Mouse (Mus musculus) kidney, postnatal 0 days (tissue): ENCODE results near the gene Gm20388. TPM values are rescaled to one million over a fixed set of nuclear protein-coding genes. Genes with fewer than 3 reads are reported as not detected.

Experiments used
- ATAC-seq: fragments of 200-750 bp; cut with Nextera tagmentation; replicated peaks from 2 replicates; pipeline ENCODE4 v1.8.0; 2017; ENCODE audit warnings: low read depth, moderate number of reproducible peaks, moderate TSS enrichment, moderate library complexity; ENCODE audit not compliant: low FRiP score
- DNase-seq: peaks from one replicate; pipeline ENCODE4 v3.0.0-alpha.2; 2016; ENCODE audit warnings: low spot score
- H3K27ac ChIP-seq: fragments of 300-500 bp; sonication (generic); 2 replicates; pipeline ENCODE4 v1.5.1; 2014; ENCODE audit warnings: mild to moderate bottlenecking
- H3K27me3 ChIP-seq: fragments of 300-500 bp; sonication (generic); 2 replicates; pipeline ENCODE4 v1.6.1; 2014; ENCODE audit warnings: low read length, mixed read lengths; ENCODE audit not compliant: insufficient read depth
- H3K36me3 ChIP-seq: fragments of 300-500 bp; sonication (generic); 2 replicates; pipeline ENCODE4 v1.6.1; 2014; ENCODE audit warnings: low read length, mixed read lengths; ENCODE audit not compliant: insufficient read depth
- H3K4me1 ChIP-seq: fragments of 300-500 bp; sonication (generic); replicated peaks from 2 replicates; pipeline ENCODE4 v1.6.1; 2014; ENCODE audit warnings: antibody characterized with exemption, low read length, mixed read lengths; ENCODE audit not compliant: insufficient read depth
- H3K4me2 ChIP-seq: fragments of 300-500 bp; sonication (generic); 2 replicates; pipeline ENCODE4 v1.6.1; 2014; ENCODE audit warnings: mild to moderate bottlenecking, low read length, moderate library complexity, mixed read lengths
- H3K4me3 ChIP-seq: fragments of 300-500 bp; sonication (generic); replicated peaks from 2 replicates; pipeline ENCODE4 v1.5.1; 2014; ENCODE audit warnings: low read depth, low read length
- H3K9ac ChIP-seq: fragments of 300-500 bp; sonication (generic); 2 replicates; pipeline ENCODE4 v1.6.1; 2014; ENCODE audit warnings: low read depth, low read length
- H3K9me3 ChIP-seq: fragments of 300-500 bp; sonication (generic); replicated peaks from 2 replicates; pipeline ENCODE4 v1.6.1; 2016; ENCODE audit warnings: low read length, inconsistent platforms, mixed read lengths
- CTCF ChIP-seq: IDR thresholded peaks from 2 replicates; pipeline ENCODE4 v1.5.1; 2016; ENCODE audit warnings: antibody characterized with exemption, low read depth, mild to moderate bottlenecking, moderate library complexity
- WGBS: fragments of 180-500 bp; shearing (Covaris S2); extraction: QIAGEN DNeasy Blood & Tissue Kit; methylation state at CpG from one replicate; pipeline ENCODE4 v1.1.7; 2014; 5-methylcytosine and 5-hydroxymethylcytosine counted together
- polyA plus RNA-seq: library from polyadenylated mRNA; unstranded; fragments of >200 nt; fragmentation: Nextera tagmentation; extraction: Ambion mirVana; gene quantifications from 2 replicates; pipeline ENCODE4 v1.2.1, GENCODE M21; 2015

The Gm20388 gene
- polyA plus RNA-seq, 1 experiment from 2014 or later, result not detected

DNA sequence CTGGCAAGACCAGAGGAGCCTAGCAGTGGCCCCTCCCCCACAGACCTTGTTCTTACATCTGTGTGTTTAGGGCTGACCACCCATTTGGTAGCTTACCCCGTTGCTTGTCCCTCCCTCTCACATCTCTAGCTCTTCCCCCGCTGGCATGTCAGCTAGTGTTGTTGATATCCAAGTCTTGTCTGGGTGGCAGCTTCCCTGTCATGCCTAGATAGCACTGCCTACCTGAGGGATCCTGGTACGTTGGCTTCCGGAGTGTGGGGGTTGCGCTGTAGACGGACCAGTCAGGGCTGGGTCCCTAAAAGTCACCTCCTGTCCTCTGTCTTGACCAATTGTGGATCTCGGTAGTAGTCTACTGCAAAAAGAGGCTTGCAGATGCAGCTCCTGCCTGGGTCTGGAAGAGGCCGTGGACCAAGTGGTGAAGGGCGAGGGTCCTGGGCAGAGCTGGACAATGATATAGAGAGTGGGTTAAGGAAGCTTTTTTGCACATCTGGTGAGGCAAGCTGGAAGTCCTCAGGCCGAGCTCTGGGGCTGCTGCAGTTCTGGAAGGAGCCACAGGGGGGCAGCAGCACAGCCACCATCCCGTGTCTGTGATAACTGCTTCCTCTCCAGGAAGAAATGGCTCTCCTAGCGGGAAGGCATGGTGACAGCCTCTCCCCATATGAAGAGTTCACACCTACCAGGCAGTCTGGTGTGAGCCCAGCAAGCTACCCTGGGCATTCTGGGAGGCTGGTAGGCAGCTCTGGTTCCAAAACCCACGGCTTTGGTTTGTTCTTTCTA, 659.5 kb downstream of the Gm20388 start:
- WGBS, result 55% methylated on average over 13 of the region's 13 CpGs
- Histone ChIP-seq H3K9me3 (no peaks in the 10 kb centered on the region), H3K36me3 (peaks cover 77% of the 10 kb centered on the region), H3K4me3 (no peak overlapping the region), H3K4me1 (peaks cover 2% of the 10 kb centered on the region; the same call in 1 of the 2 replicates), H3K27me3 (no peaks in the 10 kb centered on the region), H3K9ac (no peak overlapping the region), H3K4me2 (no peak overlapping the region), H3K27ac (no peak overlapping the region)
- ATAC-seq, result no peak
- TF ChIP-seq CTCF, result peak; percentile 90
- DNase-seq, result peak; percentile 85

DNA sequence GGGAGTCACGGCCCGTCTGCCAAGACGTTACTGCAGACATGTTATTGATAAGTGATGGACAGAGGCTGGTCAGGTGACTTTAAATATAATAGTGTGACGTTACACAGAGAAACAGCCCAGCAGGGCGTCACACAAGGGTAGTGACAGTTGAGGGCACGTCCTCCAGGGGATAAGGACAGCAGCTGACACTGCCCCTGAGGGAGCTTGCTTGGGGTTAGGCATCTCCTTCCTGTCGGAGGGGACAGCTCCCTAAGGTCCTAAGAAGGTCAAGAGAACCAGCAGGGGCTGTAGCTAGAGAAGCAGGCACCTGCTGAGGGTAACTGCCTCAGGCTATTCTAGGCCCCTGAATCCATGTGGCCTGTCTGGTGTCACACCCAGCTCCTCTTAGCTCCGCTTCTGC, 660.9 kb downstream of the Gm20388 start:
- DNase-seq, result no peak
- Histone ChIP-seq H3K9me3 (no peaks in the 10 kb centered on the region), H3K4me1 (peaks cover 6% of the 10 kb centered on the region; the same call in 1 of the 2 replicates), H3K27ac (no peak overlapping the region), H3K4me2 (no peak overlapping the region), H3K9ac (no peak overlapping the region), H3K36me3 (peaks cover 82% of the 10 kb centered on the region), H3K4me3 (no peak overlapping the region), H3K27me3 (no peaks in the 10 kb centered on the region)
- no peak for ATAC-seq
- WGBS, result 87% methylated on average over 8 of the region's 8 CpGs
- TF ChIP-seq CTCF, result no peak

DNA sequence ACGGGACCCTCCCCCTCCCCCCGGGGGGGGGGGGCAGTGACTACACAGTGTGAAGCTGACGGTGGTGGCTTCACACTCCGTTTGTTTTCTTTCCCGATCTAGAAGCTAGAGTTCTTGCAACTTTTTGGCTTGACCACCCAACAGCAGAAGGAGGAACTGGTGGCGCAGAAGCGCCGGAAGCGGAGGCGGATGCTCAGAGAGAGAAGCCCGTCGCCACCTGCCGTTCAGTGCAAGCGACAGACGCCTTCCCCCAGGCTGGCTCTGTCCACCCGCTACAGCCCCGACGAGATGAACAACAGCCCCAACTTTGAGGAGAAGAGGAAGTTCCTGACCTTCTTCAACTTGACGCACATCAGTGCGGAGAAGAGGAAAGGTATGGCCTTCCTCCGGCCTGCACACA, 661.9 kb downstream of the Gm20388 start:
- H3K36me3 ChIP-seq, result peaks cover 81% of the 10 kb centered on the region
- H3K27ac ChIP-seq, result no peak overlapping the region
- no peak overlapping the region for H3K9ac ChIP-seq
- H3K4me1 ChIP-seq, result peaks cover 6% of the 10 kb centered on the region; the same call in 1 of the 2 replicates
- WGBS, result 76% methylated on average over 21 of the region's 21 CpGs
- no peak overlapping the region for H3K4me3 ChIP-seq
- H3K9me3 ChIP-seq, result no peaks in the 10 kb centered on the region
- H3K27me3 ChIP-seq, result no peaks in the 10 kb centered on the region
- no peak for ATAC-seq
- H3K4me2 ChIP-seq, result no peak overlapping the region
- DNase-seq, result no peak
- TF ChIP-seq CTCF, result no peak

DNA sequence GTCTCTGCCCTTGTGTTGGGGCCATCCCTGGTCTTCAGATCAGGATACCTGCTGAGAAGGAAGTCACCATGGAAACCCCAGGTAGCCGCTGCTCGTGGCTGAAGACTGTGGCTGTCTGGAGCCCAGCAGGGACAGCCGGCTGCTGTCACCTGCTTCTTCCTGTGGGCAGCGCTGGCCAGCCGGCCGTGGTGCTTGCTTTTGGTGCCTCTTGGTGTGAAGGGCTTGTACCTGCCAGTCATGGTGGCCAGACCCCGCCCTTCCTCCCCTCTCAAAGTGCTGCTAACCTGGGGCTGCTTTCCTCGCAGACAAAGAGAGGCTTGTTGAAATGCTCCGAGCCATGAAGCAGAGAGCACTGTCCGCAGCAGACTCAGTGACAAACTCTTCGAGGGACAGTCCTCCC, 663.2 kb downstream of the Gm20388 start:
- Histone ChIP-seq H3K4me3 (no peak overlapping the region), H3K27me3 (no peaks in the 10 kb centered on the region), H3K4me1 (peaks cover 6% of the 10 kb centered on the region; the same call in 1 of the 2 replicates), H3K36me3 (peaks cover 81% of the 10 kb centered on the region), H3K9ac (no peak overlapping the region), H3K9me3 (no peaks in the 10 kb centered on the region), H3K27ac (no peak overlapping the region), H3K4me2 (no peak overlapping the region)
- no peak for TF ChIP-seq CTCF
- 63% methylated on average over 11 of the region's 11 CpGs for WGBS
- no peak for ATAC-seq
- DNase-seq, result no peak

DNA sequence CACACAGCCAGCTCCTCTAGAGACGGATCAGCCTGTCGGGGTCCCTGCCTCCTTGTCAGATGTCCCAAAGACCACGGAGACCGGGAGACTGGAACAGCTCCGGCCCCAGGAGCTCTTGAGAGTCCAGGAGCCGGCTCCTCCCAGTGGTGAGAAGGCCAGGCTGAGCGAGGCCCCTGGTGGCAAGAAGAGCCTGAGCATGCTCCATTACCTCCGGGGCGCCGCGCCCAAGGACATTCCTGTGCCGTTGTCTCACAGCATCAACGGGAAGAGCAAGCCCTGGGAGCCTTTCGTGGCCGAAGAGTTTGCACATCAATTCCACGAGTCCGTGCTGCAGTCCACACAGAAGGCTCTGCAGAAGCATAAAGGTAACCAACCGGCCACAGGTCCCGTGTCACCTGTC, 664.3 kb downstream of the Gm20388 start:
- ATAC-seq (no peak), DNase-seq (peak; percentile 59)
- Histone ChIP-seq H3K4me2 (no peak overlapping the region), H3K4me3 (no peak overlapping the region), H3K4me1 (peaks cover 6% of the 10 kb centered on the region; the same call in 1 of the 2 replicates), H3K27ac (no peak overlapping the region), H3K27me3 (no peaks in the 10 kb centered on the region), H3K9ac (no peak overlapping the region), H3K9me3 (no peaks in the 10 kb centered on the region), H3K36me3 (peaks cover 82% of the 10 kb centered on the region)
- 47% methylated on average over 19 of the region's 19 CpGs for WGBS
- TF ChIP-seq CTCF, result peak; percentile 41

DNA sequence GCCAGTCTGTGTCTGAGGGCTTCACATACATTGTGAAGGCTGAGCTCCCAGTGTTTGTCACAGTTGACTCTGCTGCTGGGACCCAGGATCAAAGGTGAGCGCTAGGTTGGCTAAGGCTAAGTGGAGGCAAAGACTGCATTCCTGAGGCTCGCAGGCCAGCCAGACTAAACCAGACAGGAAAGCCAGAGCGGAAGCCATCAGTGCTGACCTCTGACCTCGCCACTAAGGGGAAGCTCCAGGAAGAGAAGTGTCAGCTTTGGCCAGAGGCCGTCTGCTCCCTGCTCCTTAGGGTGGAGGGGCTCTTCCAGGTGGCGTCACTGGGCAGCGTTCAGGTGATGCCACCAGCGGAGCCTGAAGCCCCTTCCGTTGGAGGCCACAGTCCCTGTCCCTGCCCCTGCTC, 665.2 kb downstream of the Gm20388 start:
- TF ChIP-seq CTCF, result no peak
- DNase-seq, result no peak
- no peak overlapping the region for H3K9ac ChIP-seq
- no peak overlapping the region for H3K4me3 ChIP-seq
- H3K27me3 ChIP-seq, result no peaks in the 10 kb centered on the region
- H3K4me1 ChIP-seq, result peaks cover 6% of the 10 kb centered on the region; the same call in 1 of the 2 replicates
- no peaks in the 10 kb centered on the region for H3K9me3 ChIP-seq
- 59% methylated on average over 9 of the region's 9 CpGs for WGBS
- no peak overlapping the region for H3K27ac ChIP-seq
- ATAC-seq, result no peak
- H3K4me2 ChIP-seq, result no peak overlapping the region
- H3K36me3 ChIP-seq, result peaks cover 88% of the 10 kb centered on the region
